Mouse (Mus musculus): ENCODE data around the gene Ptprg. TPM values are rescaled to one million over a fixed set of nuclear protein-coding genes. Genes with fewer than 3 reads are reported as not detected.

Ptprg gene
- polyA plus RNA-seq, 2 experiments, result 0.69 to 1.4 TPM

GRCm38 (mm10) chr14:12167651-12168050, 614.3 kb downstream of the Ptprg start:
- no peaks in the 10 kb centered on the region for H3K36me3 ChIP-seq (replicated peaks; ENCODE audit: control insufficient read depth, insufficient read depth, low read depth)
- H3K4me1 ChIP-seq (replicated peaks; ENCODE audit: control insufficient read depth in 2 of 2, insufficient read depth in 2 of 2, low read length in 1 of 2), result no peaks in the 10 kb centered on the region
- 68% methylated on average over 8 of the region's 8 CpGs for WGBS (ENCODE audit: insufficient replicate concordance)
- H3K9ac ChIP-seq (replicated peaks), result no peak overlapping the region
- H3K27me3 ChIP-seq (ENCODE audit: control insufficient read depth, insufficient read depth, low read length), result no peaks in the 10 kb centered on the region
- no peaks in the 10 kb centered on the region for H3K9me3 ChIP-seq (ENCODE audit: control insufficient read depth, low read length)
- no peak overlapping the region for H3K4me3 ChIP-seq (ENCODE audit: insufficient read depth in 1 of 2, low read depth in 2 of 2, low read length in 2 of 2)
- TF ChIP-seq CTCF (IDR thresholded peaks at IDR 0.05; ENCODE audit: low read depth) (no peak), EP300 (IDR thresholded peaks at IDR 0.05; ENCODE audit: low read depth) (no peak)
- DNase-seq (ENCODE audit: low read depth in 3 of 3, low spot score in 3 of 3) (no peak), ATAC-seq (ENCODE audit: insufficient read depth) (no peak)
- no peak overlapping the region for H3K27ac ChIP-seq
- no peak overlapping the region for H3K4me2 ChIP-seq (ENCODE audit: low read depth)

GRCm38 (mm10) chr14:12177436-12177835, 624.1 kb downstream of the Ptprg start:
- H3K4me2 ChIP-seq (ENCODE audit: low read depth), result no peak overlapping the region
- no peak for DNase-seq (ENCODE audit: low read depth in 3 of 3, low spot score in 3 of 3)
- H3K36me3 ChIP-seq (replicated peaks; ENCODE audit: control insufficient read depth, insufficient read depth, low read depth), result no peaks in the 10 kb centered on the region
- no peaks in the 10 kb centered on the region for H3K4me1 ChIP-seq (replicated peaks; ENCODE audit: control insufficient read depth in 2 of 2, insufficient read depth in 2 of 2, low read length in 1 of 2)
- TF ChIP-seq CTCF (IDR thresholded peaks at IDR 0.05; ENCODE audit: low read depth), result no peak
- no peak for TF ChIP-seq EP300 (IDR thresholded peaks at IDR 0.05; ENCODE audit: low read depth)
- H3K9me3 ChIP-seq (ENCODE audit: control insufficient read depth, low read length), result no peaks in the 10 kb centered on the region
- no peaks in the 10 kb centered on the region for H3K27me3 ChIP-seq (ENCODE audit: control insufficient read depth, insufficient read depth, low read length)
- no peak overlapping the region for H3K4me3 ChIP-seq (ENCODE audit: insufficient read depth in 1 of 2, low read depth in 2 of 2, low read length in 2 of 2)
- H3K9ac ChIP-seq (replicated peaks), result no peak overlapping the region
- no peak for ATAC-seq (ENCODE audit: insufficient read depth)
- no peak overlapping the region for H3K27ac ChIP-seq
- WGBS (ENCODE audit: insufficient replicate concordance), result 50% methylated on average over 5 of the region's 5 CpGs

GRCm38 (mm10) chr14:12178645-12179044, 625.3 kb downstream of the Ptprg start:
- WGBS (ENCODE audit: insufficient replicate concordance), result 76% methylated on average over 1 of the region's 1 CpGs
- Histone ChIP-seq H3K4me3 (ENCODE audit: insufficient read depth in 1 of 2, low read depth in 2 of 2, low read length in 2 of 2) (no peak overlapping the region), H3K36me3 (replicated peaks; ENCODE audit: control insufficient read depth, insufficient read depth, low read depth) (no peaks in the 10 kb centered on the region), H3K27me3 (ENCODE audit: control insufficient read depth, insufficient read depth, low read length) (no peaks in the 10 kb centered on the region), H3K9ac (replicated peaks) (no peak overlapping the region), H3K4me1 (replicated peaks; ENCODE audit: control insufficient read depth in 2 of 2, insufficient read depth in 2 of 2, low read length in 1 of 2) (no peaks in the 10 kb centered on the region), H3K4me2 (ENCODE audit: low read depth) (no peak overlapping the region), H3K9me3 (ENCODE audit: control insufficient read depth, low read length) (no peaks in the 10 kb centered on the region), H3K27ac (no peak overlapping the region)
- no peak for TF ChIP-seq CTCF (IDR thresholded peaks at IDR 0.05; ENCODE audit: low read depth)
- TF ChIP-seq EP300 (IDR thresholded peaks at IDR 0.05; ENCODE audit: low read depth), result no peak
- ATAC-seq (ENCODE audit: insufficient read depth) (no peak), DNase-seq (ENCODE audit: low read depth in 3 of 3, low spot score in 3 of 3) (no peak)

GRCm38 (mm10) chr14:12180116-12180515, 626.8 kb downstream of the Ptprg start:
- DNase-seq (ENCODE audit: low read depth in 3 of 3, low spot score in 3 of 3), result no peak
- H3K9me3 ChIP-seq (ENCODE audit: control insufficient read depth, low read length), result no peaks in the 10 kb centered on the region
- no peak overlapping the region for H3K4me2 ChIP-seq (ENCODE audit: low read depth)
- 51% methylated on average over 3 of the region's 3 CpGs for WGBS (ENCODE audit: insufficient replicate concordance)
- no peak for ATAC-seq (ENCODE audit: insufficient read depth)
- H3K27ac ChIP-seq, result no peak overlapping the region
- H3K36me3 ChIP-seq (replicated peaks; ENCODE audit: control insufficient read depth, insufficient read depth, low read depth), result no peaks in the 10 kb centered on the region
- no peak overlapping the region for H3K4me3 ChIP-seq (ENCODE audit: insufficient read depth in 1 of 2, low read depth in 2 of 2, low read length in 2 of 2)
- H3K4me1 ChIP-seq (replicated peaks; ENCODE audit: control insufficient read depth in 2 of 2, insufficient read depth in 2 of 2, low read length in 1 of 2), result no peaks in the 10 kb centered on the region
- no peaks in the 10 kb centered on the region for H3K27me3 ChIP-seq (ENCODE audit: control insufficient read depth, insufficient read depth, low read length)
- no peak overlapping the region for H3K9ac ChIP-seq (replicated peaks)
- no peak for TF ChIP-seq CTCF (IDR thresholded peaks at IDR 0.05; ENCODE audit: low read depth)
- TF ChIP-seq EP300 (IDR thresholded peaks at IDR 0.05; ENCODE audit: low read depth), result no peak

- no peak overlapping the region for H3K9ac ChIP-seq (replicated peaks)
- TF ChIP-seq CTCF (IDR thresholded peaks at IDR 0.05; ENCODE audit: low read depth), result no peak
- TF ChIP-seq EP300 (IDR thresholded peaks at IDR 0.05; ENCODE audit: low read depth), result no peak
- 57% methylated on average over 4 of the region's 4 CpGs for WGBS (ENCODE audit: insufficient replicate concordance)
- H3K27me3 ChIP-seq (ENCODE audit: control insufficient read depth, insufficient read depth, low read length), result no peaks in the 10 kb centered on the region
- no peaks in the 10 kb centered on the region for H3K36me3 ChIP-seq (replicated peaks; ENCODE audit: control insufficient read depth, insufficient read depth, low read depth)
- H3K9me3 ChIP-seq (ENCODE audit: control insufficient read depth, low read length), result no peaks in the 10 kb centered on the region
- H3K27ac ChIP-seq, result no peak overlapping the region
- no peak for ATAC-seq (ENCODE audit: insufficient read depth)
- DNase-seq (ENCODE audit: low read depth in 3 of 3, low spot score in 3 of 3), result no peak
- no peak overlapping the region for H3K4me2 ChIP-seq (ENCODE audit: low read depth)
- no peaks in the 10 kb centered on the region for H3K4me1 ChIP-seq (replicated peaks; ENCODE audit: control insufficient read depth in 2 of 2, insufficient read depth in 2 of 2, low read length in 1 of 2)
- no peak overlapping the region for H3K4me3 ChIP-seq (ENCODE audit: insufficient read depth in 1 of 2, low read depth in 2 of 2, low read length in 2 of 2)
These were observed 631.7 kb downstream of the Ptprg start for GRCm38 (mm10) chr14:12185040-12185439.
